12 mouse cellular contexts compared by ENCODE assay signal in genomic region chr2:150638370-150638733, GRCm38 (mm10). TPM values are rescaled to one million over a fixed set of nuclear protein-coding genes. Genes with fewer than 3 reads are reported as not detected.
DNase-seq lines count a peak whose midpoint lies in the region; ATAC-seq and TF ChIP-seq lines count a peak whose summit lies in the region.
"Had no signal": no experiment of that assay in that cellular context is flagged by ENCODE, and none has a peak within 500 bp of the region (broad histone marks: within the 10 kb centered on the region; RNA-seq: fewer than 3 reads in every experiment).

No protein-coding gene starts in this region.

- no peaks in the 10 kb centered on the region; the same call in 1 of the 2 replicates for H3K9me3 ChIP-seq in forebrain, embryonic 11.5 days (ENCODE audit: control insufficient read depth, low read length)
- H3K9me3 ChIP-seq in hindbrain, postnatal 0 days (ENCODE audit: low read length) = no peaks in the 10 kb centered on the region
- 0 out of 2 replicates have a peak, but pooled peaks cover 5% of the 10 kb centered on the region for H3K9me3 ChIP-seq in midbrain, embryonic 13.5 days
- H3K9me3 ChIP-seq: heart, embryonic 15.5 days; limb, embryonic 12.5 days had no signal

- H3K4me1 ChIP-seq in forebrain, embryonic 11.5 days (replicated peaks; ENCODE audit: control insufficient read depth, insufficient read depth, low read length) = peaks cover 19% of the 10 kb centered on the region
- H3K4me1 ChIP-seq in hindbrain, postnatal 0 days (ENCODE audit: insufficient read depth, low read length) = peaks cover 2% of the 10 kb centered on the region; the same call in 1 of the 2 replicates
- peaks cover 23% of the 10 kb centered on the region for H3K4me1 ChIP-seq in midbrain, embryonic 13.5 days (replicated peaks)
- H3K4me1 ChIP-seq: heart, embryonic 15.5 days; limb, embryonic 12.5 days had no signal

- no peaks in the 10 kb centered on the region; the same call in 1 of the 2 replicates for H3K36me3 ChIP-seq in forebrain, embryonic 11.5 days (ENCODE audit: control insufficient read depth, insufficient read depth, low read length)
- H3K36me3 ChIP-seq in hindbrain, postnatal 0 days (ENCODE audit: insufficient read depth, low read length) = no peaks in the 10 kb centered on the region
- peaks cover 39% of the 10 kb centered on the region for H3K36me3 ChIP-seq in midbrain, embryonic 13.5 days
- H3K36me3 ChIP-seq: heart, embryonic 15.5 days; limb, embryonic 12.5 days had no signal

- H3K27me3 ChIP-seq in forebrain, embryonic 11.5 days (ENCODE audit: control insufficient read depth, insufficient read depth, low read length) = no peaks in the 10 kb centered on the region
- H3K27me3 ChIP-seq in hindbrain, postnatal 0 days (ENCODE audit: insufficient read depth, low read length) = no peaks in the 10 kb centered on the region
- H3K27me3 ChIP-seq in midbrain, embryonic 13.5 days = no peaks in the 10 kb centered on the region
- H3K27me3 ChIP-seq: heart, embryonic 15.5 days; limb, embryonic 12.5 days had no signal

- no peak for TF ChIP-seq CTCF in hindbrain, postnatal 0 days (IDR thresholded peaks at IDR 0.05; ENCODE audit: low read depth)

- intact Hi-C loops in heart, postnatal 10 days (cut with DNase I) = no loop called here

- H3K4me2 ChIP-seq in forebrain, embryonic 11.5 days (ENCODE audit: low read depth, low read length, severe bottlenecking) = no peak overlapping the region
- H3K4me2 ChIP-seq in hindbrain, postnatal 0 days (ENCODE audit: low read depth, low read length) = no peak overlapping the region
- H3K4me2 ChIP-seq in midbrain, embryonic 13.5 days (replicated peaks) = no peak overlapping the region
- H3K4me2 ChIP-seq: heart, embryonic 15.5 days; limb, embryonic 12.5 days had no signal

- peak; percentile 27 for DNase-seq in ES-CJ7 (ENCODE audit: low read depth, low spot score)
- DNase-seq in forebrain, embryonic 11.5 days (ENCODE audit: low spot score) = no peak
- no peak for DNase-seq in hindbrain, postnatal 0 days (ENCODE audit: low spot score)
- DNase-seq in lung, postnatal 4 days = no peak
- no peak for DNase-seq in kidney, adult 8-10 months
- no peak for DNase-seq in heart, postnatal 10 days
- DNase-seq: cerebellum, postnatal 14 days; kidney, adult 18-20 months had no signal

- no peak; the same call in 1 of the 2 replicates for ATAC-seq in forebrain, embryonic 11.5 days (replicated peaks; ENCODE audit: low FRiP score)
- ATAC-seq in hindbrain, postnatal 0 days = no peak
- peak; percentile 22; the same call in 1 of the 2 replicates for ATAC-seq in midbrain, embryonic 13.5 days

- H3K27ac ChIP-seq in forebrain, embryonic 11.5 days (ENCODE audit: low read depth, low read length) = peak overlapping the region; percentile 68; the same call in 1 of the 2 replicates
- H3K27ac ChIP-seq in hindbrain, postnatal 0 days = peak overlapping the region; percentile 48; the same call in 1 of the 2 replicates
- 0 out of 2 replicates have a peak overlapping the region, but pooled peaks have one; percentile 35 for H3K27ac ChIP-seq in midbrain, embryonic 13.5 days
- H3K27ac ChIP-seq: heart, embryonic 15.5 days; limb, embryonic 12.5 days had no signal

- WGBS in forebrain, embryonic 11.5 days = 32% methylated on average over 2 of the region's 2 CpGs
- WGBS in hindbrain, postnatal 0 days = 36% methylated on average over 2 of the region's 2 CpGs
- 22% methylated on average over 2 of the region's 2 CpGs for WGBS in midbrain, embryonic 13.5 days

- H3K9ac ChIP-seq in forebrain, embryonic 11.5 days (ENCODE audit: low read length) = no peak overlapping the region; the same call in 1 of the 2 replicates
- no peak overlapping the region for H3K9ac ChIP-seq in hindbrain, postnatal 0 days (replicated peaks; ENCODE audit: low read length)
- no peak overlapping the region for H3K9ac ChIP-seq in midbrain, embryonic 13.5 days (replicated peaks)
- H3K9ac ChIP-seq: heart, embryonic 15.5 days; limb, embryonic 12.5 days had no signal

- H3K4me3 ChIP-seq in forebrain, embryonic 11.5 days (ENCODE audit: low read depth, low read length) = no peak overlapping the region
- H3K4me3 ChIP-seq in hindbrain, postnatal 0 days (ENCODE audit: low read length) = no peak overlapping the region
- H3K4me3 ChIP-seq in midbrain, embryonic 13.5 days (replicated peaks) = no peak overlapping the region
- H3K4me3 ChIP-seq: heart, embryonic 15.5 days; limb, embryonic 12.5 days had no signal

RNA-seq across cellular contexts. Expression of gene Acss1, which starts 29.9 kb away (rescaled TPM):
- polyA plus RNA-seq in forebrain, embryonic 11.5 days (2014; fragmentation: Nextera tagmentation; extraction: Ambion mirVana) = 46.6 and 46.8 TPM in 2 replicates
- 33.0 and 43.5 TPM in 2 replicates for total RNA-seq in hindbrain, postnatal 0 days (2014; rRNA removed)
- polyA plus RNA-seq in hindbrain, postnatal 0 days (2015; fragmentation: Nextera tagmentation; extraction: Ambion mirVana) = 17.0 and 17.6 TPM in 2 replicates
- 20.1 and 22.7 TPM in 2 replicates for polyA plus RNA-seq in midbrain, embryonic 13.5 days (2015; fragmentation: Nextera tagmentation; extraction: Ambion mirVana)
- total RNA-seq in heart, postnatal 10 days (2021) = 10 to 100 TPM; 66.8 to 68.2 TPM

RNA-seq across cellular contexts. Expression of gene Apmap, which starts 30.0 kb away (rescaled TPM):
- polyA plus RNA-seq in forebrain, embryonic 11.5 days (2014; fragmentation: Nextera tagmentation; extraction: Ambion mirVana) = 38.4 and 38.9 TPM in 2 replicates
- total RNA-seq in hindbrain, postnatal 0 days (2014; rRNA removed) = 31.1 and 32.6 TPM in 2 replicates
- 55.6 and 61.6 TPM in 2 replicates for polyA plus RNA-seq in hindbrain, postnatal 0 days (2015; fragmentation: Nextera tagmentation; extraction: Ambion mirVana)
- 39.9 and 43.0 TPM in 2 replicates for polyA plus RNA-seq in midbrain, embryonic 13.5 days (2015; fragmentation: Nextera tagmentation; extraction: Ambion mirVana)
- 10 to 100 TPM; 45.6 to 62.8 TPM for total RNA-seq in heart, postnatal 10 days (2021)

RNA-seq across cellular contexts. Expression of gene Vsx1, which starts 50.8 kb away (rescaled TPM):
- 0.08 TPM in 1 of 2 replicates, not detected in the other for polyA plus RNA-seq in forebrain, embryonic 11.5 days (2014; fragmentation: Nextera tagmentation; extraction: Ambion mirVana)
- 0.26 TPM in 1 of 2 replicates, not detected in the other for total RNA-seq in hindbrain, postnatal 0 days (2014; rRNA removed)
- polyA plus RNA-seq in hindbrain, postnatal 0 days (2015; fragmentation: Nextera tagmentation; extraction: Ambion mirVana) = 0.10 and 0.13 TPM in 2 replicates
- 0.05 and 0.23 TPM in 2 replicates for polyA plus RNA-seq in midbrain, embryonic 13.5 days (2015; fragmentation: Nextera tagmentation; extraction: Ambion mirVana)
- not detected for total RNA-seq in heart, postnatal 10 days (2021)
- polyA plus RNA-seq: embryonic facial prominence, embryonic 14.5 days; heart, embryonic 15.5 days; limb, embryonic 12.5 days had no signal
